Mouse (Mus musculus) small intestine, adult 10 weeks (tissue): Measurements from ENCODE around the gene Gm14296. TPM values are rescaled to one million over a fixed set of nuclear protein-coding genes. Genes with fewer than 3 reads are reported as not detected.

ENCODE experiments used
- polyA plus RNA-seq: library from polyadenylated mRNA; stranded (reverse); fragments of 350-450 nt; fragmentation: Illumina TruSeq; extraction: RNeasy Lipid Tissue Mini Kit (QIAGEN cat#74804); gene quantifications from one replicate; pipeline ENCODE4 v1.2.3, GENCODE M21; 2014; ENCODE audit warnings: low replicate concordance

Gm14296 gene
- 25.2 TPM for polyA plus RNA-seq

GRCm38 (mm10) chr2:176927709-176928108 is at the start of gene Gm14296:
Gene Gm14296, minus strand, starts transcription at chr2:176927809.

Other genes starting within 250 kb of the Gm14296 start
- 69.2 TPM for gene Gm14305, start 219.5 kb downstream of the Gm14296 start, polyA plus RNA-seq
- 32.6 TPM for gene Gm14295, start 129.2 kb downstream of the Gm14296 start, polyA plus RNA-seq
- gene Gm14408, start 96.7 kb downstream of the Gm14296 start, polyA plus RNA-seq = not detected
- gene Gm14419, start 73.1 kb upstream of the Gm14296 start, polyA plus RNA-seq = 10.7 TPM
- gene Gm14401, start 146.5 kb upstream of the Gm14296 start, polyA plus RNA-seq = 0.67 TPM